Mouse (Mus musculus) liver, embryonic 11.5 days (tissue): ENCODE measurements around the gene Nrg4. TPM values are rescaled to one million over a fixed set of nuclear protein-coding genes. Genes with fewer than 3 reads are reported as not detected.

Experiments used
- ATAC-seq: fragments of 200-750 bp; cut with Nextera tagmentation; replicated peaks from 2 replicates; pipeline ENCODE4 v1.8.0; 2017; ENCODE audit warnings: moderate number of reproducible peaks, mild to moderate bottlenecking, moderate TSS enrichment, moderate library complexity; ENCODE audit not compliant: low FRiP score
- DNase-seq: peaks from one replicate; pipeline ENCODE4 v3.0.0-alpha.2; 2017; ENCODE audit warnings: low spot score
- H3K27ac ChIP-seq: fragments of 300-500 bp; sonication (generic); 2 replicates; pipeline ENCODE4 v1.5.1; 2014; ENCODE audit warnings: mild to moderate bottlenecking, low read depth, low read length, control low read depth
- H3K27me3 ChIP-seq: fragments of 300-500 bp; sonication (generic); replicated peaks from 2 replicates; pipeline ENCODE4 v1.6.1; 2014; ENCODE audit warnings: low read length, mixed read lengths; ENCODE audit not compliant: control insufficient read depth, insufficient read depth
- H3K36me3 ChIP-seq: fragments of 300-500 bp; sonication (generic); 2 replicates; pipeline ENCODE4 v1.6.1; 2014; ENCODE audit warnings: mild to moderate bottlenecking, low read length, moderate library complexity, mixed read lengths; ENCODE audit not compliant: control insufficient read depth, insufficient read depth
- H3K4me1 ChIP-seq: fragments of 300-500 bp; sonication (generic); replicated peaks from 2 replicates; pipeline ENCODE4 v1.6.1; 2014; ENCODE audit warnings: low read length, mixed read lengths; ENCODE audit not compliant: control insufficient read depth, insufficient read depth
- H3K4me2 ChIP-seq: fragments of 300-500 bp; sonication (generic); 2 replicates; pipeline ENCODE4 v1.6.1; 2014; ENCODE audit warnings: mild to moderate bottlenecking, control low read depth, moderate library complexity
- H3K4me3 ChIP-seq: fragments of 300-500 bp; sonication (generic); 2 replicates; pipeline ENCODE4 v1.5.1; 2014; ENCODE audit warnings: low read depth, low read length, control low read depth
- H3K9ac ChIP-seq: fragments of 300-500 bp; sonication (generic); 2 replicates; pipeline ENCODE4 v1.6.1; 2014; ENCODE audit warnings: low read depth, low read length, control low read depth
- H3K9me3 ChIP-seq: fragments of 300-500 bp; sonication (generic); 2 replicates; pipeline ENCODE4 v1.6.1; 2016; ENCODE audit warnings: low read length, inconsistent platforms, mixed read lengths; ENCODE audit not compliant: control insufficient read depth
- WGBS: fragments of 180-500 bp; shearing (Covaris S2); extraction: QIAGEN DNeasy Blood & Tissue Kit; methylation state at CpG from one replicate; pipeline ENCODE4 v1.1.7; 2014; 5-methylcytosine and 5-hydroxymethylcytosine counted together
- polyA plus RNA-seq: library from polyadenylated mRNA; unstranded; fragments of >200 nt; fragmentation: Nextera tagmentation; extraction: Ambion mirVana; gene quantifications from 2 replicates; pipeline ENCODE4 v1.2.1, GENCODE M21; 2014

The Nrg4 gene
- polyA plus RNA-seq, 1 experiment from 2014 or later, result 1.1 TPM

- no peak overlapping the region for H3K27ac ChIP-seq
- no peaks in the 10 kb centered on the region for H3K4me1 ChIP-seq
- H3K9ac ChIP-seq, result no peak overlapping the region
- H3K4me2 ChIP-seq, result no peak overlapping the region
- no peaks in the 10 kb centered on the region for H3K27me3 ChIP-seq
- DNase-seq (no peak), ATAC-seq (no peak)
- 66% methylated on average over 4 of the region's 4 CpGs for WGBS
- no peak overlapping the region for H3K4me3 ChIP-seq
- H3K9me3 ChIP-seq, result no peaks in the 10 kb centered on the region
- H3K36me3 ChIP-seq, result no peaks in the 10 kb centered on the region
These were observed 52.7 kb downstream of the Nrg4 start for GRCm38 (mm10) chr9:55273906-55274305.

GRCm38 (mm10) chr9:55271960-55272560, 54.6 kb downstream of the Nrg4 start:
- H3K4me2 ChIP-seq, result no peak overlapping the region
- H3K9me3 ChIP-seq, result no peaks in the 10 kb centered on the region
- no peaks in the 10 kb centered on the region for H3K36me3 ChIP-seq
- ATAC-seq (no peak), DNase-seq (no peak)
- H3K27me3 ChIP-seq, result no peaks in the 10 kb centered on the region
- no peak overlapping the region for H3K4me3 ChIP-seq
- H3K9ac ChIP-seq, result no peak overlapping the region
- no peak overlapping the region for H3K27ac ChIP-seq
- whole genome bisulfite sequencing, result 37% methylated on average over 5 of the region's 5 CpGs
- H3K4me1 ChIP-seq, result no peaks in the 10 kb centered on the region

- Histone ChIP-seq H3K9ac (no peak overlapping the region), H3K27ac (no peak overlapping the region), H3K27me3 (no peaks in the 10 kb centered on the region; the same call in 1 of the 2 replicates), H3K4me2 (no peak overlapping the region), H3K4me1 (no peaks in the 10 kb centered on the region), H3K36me3 (no peaks in the 10 kb centered on the region), H3K4me3 (no peak overlapping the region), H3K9me3 (no peaks in the 10 kb centered on the region)
- ATAC-seq (no peak), DNase-seq (no peak)
- WGBS, result 66% methylated on average over 8 of the region's 8 CpGs
These were observed 62.0 kb downstream of the Nrg4 start for GRCm38 (mm10) chr9:55264356-55265302.

- Histone ChIP-seq H3K4me2 (no peak overlapping the region), H3K36me3 (no peaks in the 10 kb centered on the region), H3K9ac (no peak overlapping the region), H3K27me3 (no peaks in the 10 kb centered on the region; the same call in 1 of the 2 replicates), H3K9me3 (no peaks in the 10 kb centered on the region), H3K27ac (no peak overlapping the region), H3K4me3 (no peak overlapping the region), H3K4me1 (no peaks in the 10 kb centered on the region)
- ATAC-seq, result no peak
- DNase-seq, result no peak
- WGBS, result 82% methylated on average over 6 of the region's 6 CpGs
These were observed 66.9 kb downstream of the Nrg4 start for GRCm38 (mm10) chr9:55259741-55260140.

- no peak overlapping the region for H3K4me2 ChIP-seq
- DNase-seq, result no peak
- no peak overlapping the region for H3K9ac ChIP-seq
- H3K9me3 ChIP-seq, result no peaks in the 10 kb centered on the region
- no peak for ATAC-seq
- no peaks in the 10 kb centered on the region for H3K4me1 ChIP-seq
- H3K36me3 ChIP-seq, result no peaks in the 10 kb centered on the region
- H3K27ac ChIP-seq, result no peak overlapping the region
- H3K4me3 ChIP-seq, result no peak overlapping the region
- 86% methylated on average over 2 of the region's 2 CpGs for WGBS
- no peaks in the 10 kb centered on the region; the same call in 1 of the 2 replicates for H3K27me3 ChIP-seq
These were observed 69.5 kb downstream of the Nrg4 start for GRCm38 (mm10) chr9:55257105-55257504.

- WGBS, result 51% methylated on average over 4 of the region's 4 CpGs
- Histone ChIP-seq H3K9me3 (no peaks in the 10 kb centered on the region), H3K27ac (no peak overlapping the region), H3K4me1 (no peaks in the 10 kb centered on the region), H3K4me3 (no peak overlapping the region), H3K27me3 (no peaks in the 10 kb centered on the region), H3K9ac (no peak overlapping the region), H3K4me2 (no peak overlapping the region), H3K36me3 (no peaks in the 10 kb centered on the region)
- no peak for ATAC-seq
- DNase-seq, result no peak
These were observed 71.0 kb downstream of the Nrg4 start for GRCm38 (mm10) chr9:55255604-55256003.

- Histone ChIP-seq H3K4me1 (no peaks in the 10 kb centered on the region), H3K27ac (no peak overlapping the region), H3K4me2 (no peak overlapping the region), H3K9ac (no peak overlapping the region), H3K36me3 (no peaks in the 10 kb centered on the region), H3K9me3 (no peaks in the 10 kb centered on the region), H3K27me3 (no peaks in the 10 kb centered on the region), H3K4me3 (no peak overlapping the region)
- DNase-seq, result no peak
- 81% methylated on average over 5 of the region's 5 CpGs for WGBS
- no peak for ATAC-seq
These were observed 71.6 kb downstream of the Nrg4 start for GRCm38 (mm10) chr9:55255056-55255455.

- Histone ChIP-seq H3K9me3 (no peaks in the 10 kb centered on the region), H3K4me3 (no peak overlapping the region), H3K4me2 (no peak overlapping the region), H3K36me3 (no peaks in the 10 kb centered on the region), H3K27ac (no peak overlapping the region), H3K4me1 (no peaks in the 10 kb centered on the region), H3K9ac (no peak overlapping the region), H3K27me3 (no peaks in the 10 kb centered on the region)
- DNase-seq (no peak), ATAC-seq (no peak)
- 49% methylated on average over 1 of the region's 1 CpGs for WGBS
These were observed 72.8 kb downstream of the Nrg4 start for GRCm38 (mm10) chr9:55253849-55254248.
